Mouse (Mus musculus) G1E (cell line): ENCODE measurements around the gene Fgfr2. TPM values are rescaled to one million over a fixed set of nuclear protein-coding genes. Genes with fewer than 3 reads are reported as not detected.

Source experiments
- ATAC-seq: 2 replicates; pipeline ENCODE4 v1.8.0; 2016; ENCODE audit warnings: mild to moderate bottlenecking; ENCODE audit not compliant: insufficient number of reproducible peaks, poor library complexity, low FRiP score, severe bottlenecking; ENCODE audit errors: extremely low read depth
- DNase-seq: peaks from one replicate; pipeline ENCODE4 v3.0.0; 2012; ENCODE audit warnings: low spot score
- H3K27me3 ChIP-seq: 2 replicates; pipeline ENCODE4 v1.6.1; 2012; ENCODE audit warnings: mild to moderate bottlenecking, low read length, inconsistent platforms; ENCODE audit not compliant: insufficient read depth
- H3K36me3 ChIP-seq: replicated peaks from 2 replicates; pipeline ENCODE3; 2012; ENCODE audit warnings: mild to moderate bottlenecking, inconsistent platforms
- H3K4me1 ChIP-seq: 2 replicates; pipeline ENCODE4 v1.6.1; 2012; ENCODE audit warnings: low read depth, low read length, inconsistent platforms, mixed read lengths; ENCODE audit not compliant: insufficient read depth
- H3K4me3 ChIP-seq: 2 replicates; pipeline ENCODE4 v1.5.1; 2012; ENCODE audit warnings: low read depth, mild to moderate bottlenecking, inconsistent platforms, low read length, moderate library complexity, mixed read lengths
- H3K9me3 ChIP-seq: replicated peaks from 2 replicates; pipeline ENCODE4 v1.6.1; 2012; ENCODE audit warnings: inconsistent platforms
- CTCF ChIP-seq: IDR thresholded peaks from 2 replicates; pipeline ENCODE4 v1.5.1; 2012; ENCODE audit warnings: low read depth, low read length, inconsistent platforms, mixed read lengths
- GATA1 ChIP-seq: IDR thresholded peaks from 2 replicates; pipeline ENCODE4 v1.6.1; 2012; ENCODE audit warnings: borderline replicate concordance, low read length, inconsistent platforms, mixed read lengths
- GATA2 ChIP-seq: IDR thresholded peaks from 2 replicates; pipeline ENCODE4 v1.6.1; 2012; ENCODE audit warnings: low read depth, low read length, inconsistent platforms, borderline replicate concordance
- POLR2AphosphoS5 ChIP-seq: IDR thresholded peaks from 2 replicates; pipeline ENCODE4 v1.6.1; 2012; ENCODE audit warnings: low read depth, low read length, inconsistent platforms; ENCODE audit not compliant: insufficient replicate concordance
- TAL1 ChIP-seq: conservative IDR thresholded peaks from 2 replicates; pipeline ENCODE4 v1.6.1; 2012; ENCODE audit warnings: low read depth, low read length, inconsistent platforms, mixed read lengths
- polyA plus RNA-seq: library from polyadenylated mRNA; stranded (reverse); fragments of >175 nt; gene quantifications from 2 replicates; pipeline ENCODE4 v1.2.3, GENCODE M21; 2012
- total RNA-seq, 2 experiments: library from RNA; stranded (forward) in 1 of 2; stranded (reverse) in 1 of 2; fragments of 200-1000 nt in 1 of 2; fragments of >200 nt in 1 of 2; fragmentation: Nextera tagmentation in 1 of 2; gene quantifications; 2 replicates each; pipeline ENCODE4 v1.2.3; 2014 to 2017

The Fgfr2 gene
- total and polyA plus RNA-seq, 3 experiments = 0.22 TPM; not detected in 2

DNA sequence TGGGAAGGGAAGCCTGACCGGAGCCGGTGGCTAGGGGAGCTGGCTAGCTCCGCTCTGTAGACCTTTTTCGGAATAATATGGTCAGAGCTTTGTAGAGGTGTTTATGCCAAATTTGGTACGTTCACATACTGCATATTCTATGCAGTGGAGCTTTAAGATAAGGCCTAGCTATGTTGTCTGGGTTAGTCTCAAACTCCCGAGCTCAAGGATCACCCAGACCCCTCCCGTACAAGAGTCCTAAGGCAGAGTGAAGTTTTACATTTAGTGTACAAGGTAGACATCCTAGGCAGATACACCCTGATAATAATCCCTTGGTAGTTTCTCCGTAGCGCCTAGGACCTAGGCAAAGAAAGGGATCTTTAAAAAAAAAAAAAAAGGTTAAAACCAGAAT lies 1751.7 kb downstream of the Fgfr2 start:
- peak overlapping the region; percentile 91 for H3K4me3 ChIP-seq
- peaks cover 15% of the 10 kb centered on the region; the same call in 1 of the 2 replicates for H3K27me3 ChIP-seq
- TF ChIP-seq CTCF (no peak), GATA2 (no peak), POLR2AphosphoS5 (no peak), TAL1 (no peak), GATA1 (no peak)
- peaks cover 20% of the 10 kb centered on the region for H3K36me3 ChIP-seq
- H3K9me3 ChIP-seq = no peaks in the 10 kb centered on the region
- peak; percentile 16; the same call in 1 of the 2 replicates for ATAC-seq
- no peak for DNase-seq
- H3K4me1 ChIP-seq = peaks cover 23% of the 10 kb centered on the region

DNA sequence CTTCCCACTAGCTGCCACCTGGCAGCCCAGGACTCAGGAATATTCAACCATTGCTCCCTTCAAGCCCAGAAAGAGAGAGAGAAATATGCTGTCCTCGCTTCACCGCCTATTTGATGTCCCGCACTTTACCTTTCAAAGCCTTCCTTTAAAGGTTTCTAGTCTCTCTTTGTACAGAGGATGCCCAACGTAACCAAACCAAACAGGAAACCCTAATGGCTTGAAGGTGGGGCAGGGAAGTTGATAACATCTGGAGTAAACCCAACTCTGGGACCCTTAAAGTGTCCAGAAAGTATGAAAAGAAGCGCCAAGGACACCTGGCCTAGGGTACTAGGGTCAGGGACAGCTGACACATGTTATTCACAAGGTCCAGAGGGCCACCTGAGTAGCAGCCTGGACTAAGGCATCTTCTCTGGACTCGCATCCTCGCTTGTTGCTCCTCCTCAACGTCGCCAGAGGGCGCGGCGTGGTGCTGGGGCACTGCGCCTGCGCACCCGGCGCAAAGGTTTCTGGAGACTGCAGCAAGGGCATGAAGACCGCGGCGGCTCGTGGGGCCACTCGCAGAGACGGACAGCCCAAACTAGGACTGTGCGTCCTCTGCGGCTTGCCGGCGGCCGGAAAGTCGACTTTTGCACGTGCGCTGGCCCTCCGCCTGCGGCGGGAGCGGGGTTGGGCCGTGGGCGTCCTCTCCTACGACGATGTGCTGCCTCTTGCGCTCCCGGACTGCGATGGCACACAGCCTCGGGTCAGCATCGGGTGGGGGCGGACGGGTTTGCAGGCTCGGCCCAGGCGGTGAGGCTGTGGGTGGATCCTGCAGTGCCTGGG lies 1752.3 kb downstream of the Fgfr2 start, which contains the start of gene Pstk:
Gene Pstk (plus strand): TSS at position 494 of the 822 bp plus-strand sequence.
- no peak for TF ChIP-seq POLR2AphosphoS5
- no peak for TF ChIP-seq GATA2
- TF ChIP-seq CTCF = peak; percentile 69
- Histone ChIP-seq H3K4me1 (peaks cover 23% of the 10 kb centered on the region), H3K36me3 (peaks cover 20% of the 10 kb centered on the region), H3K4me3 (peak within 1 kb of the TSS; percentile 91), H3K9me3 (no peaks in the 10 kb centered on the region), H3K27me3 (peaks cover 15% of the 10 kb centered on the region; the same call in 1 of the 2 replicates)
- DNase-seq (peak; percentile 82), ATAC-seq (peak; percentile 80)

DNA sequence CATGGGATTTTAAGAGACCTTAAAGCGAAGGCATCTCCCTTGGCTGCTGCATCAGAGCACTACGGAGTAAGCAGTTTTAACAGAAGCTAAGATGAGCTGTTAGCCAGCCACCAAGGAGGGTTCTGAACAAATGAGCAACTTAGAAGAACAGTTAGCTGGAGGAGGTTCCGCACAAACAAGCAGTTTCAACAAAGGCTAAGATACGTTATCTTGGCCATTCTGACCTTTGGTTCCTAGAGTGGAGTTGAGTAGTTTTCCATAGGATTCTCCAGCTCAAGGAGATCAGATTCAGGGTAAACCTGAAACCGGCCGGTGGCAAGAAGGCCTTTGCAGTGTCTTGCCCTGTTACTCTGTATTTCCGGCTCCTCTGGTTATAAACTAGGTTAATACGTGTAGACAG lies 1759.0 kb downstream of the Fgfr2 start:
- H3K27me3 ChIP-seq = peaks cover 12% of the 10 kb centered on the region; the same call in 1 of the 2 replicates
- DNase-seq = no peak
- TF ChIP-seq TAL1 (no peak), GATA1 (no peak), GATA2 (no peak), CTCF (no peak), POLR2AphosphoS5 (no peak)
- H3K36me3 ChIP-seq = peaks cover 10% of the 10 kb centered on the region
- ATAC-seq = no peak
- H3K9me3 ChIP-seq = no peaks in the 10 kb centered on the region
- H3K4me3 ChIP-seq = no peak overlapping the region
- H3K4me1 ChIP-seq = peaks cover 15% of the 10 kb centered on the region

DNA sequence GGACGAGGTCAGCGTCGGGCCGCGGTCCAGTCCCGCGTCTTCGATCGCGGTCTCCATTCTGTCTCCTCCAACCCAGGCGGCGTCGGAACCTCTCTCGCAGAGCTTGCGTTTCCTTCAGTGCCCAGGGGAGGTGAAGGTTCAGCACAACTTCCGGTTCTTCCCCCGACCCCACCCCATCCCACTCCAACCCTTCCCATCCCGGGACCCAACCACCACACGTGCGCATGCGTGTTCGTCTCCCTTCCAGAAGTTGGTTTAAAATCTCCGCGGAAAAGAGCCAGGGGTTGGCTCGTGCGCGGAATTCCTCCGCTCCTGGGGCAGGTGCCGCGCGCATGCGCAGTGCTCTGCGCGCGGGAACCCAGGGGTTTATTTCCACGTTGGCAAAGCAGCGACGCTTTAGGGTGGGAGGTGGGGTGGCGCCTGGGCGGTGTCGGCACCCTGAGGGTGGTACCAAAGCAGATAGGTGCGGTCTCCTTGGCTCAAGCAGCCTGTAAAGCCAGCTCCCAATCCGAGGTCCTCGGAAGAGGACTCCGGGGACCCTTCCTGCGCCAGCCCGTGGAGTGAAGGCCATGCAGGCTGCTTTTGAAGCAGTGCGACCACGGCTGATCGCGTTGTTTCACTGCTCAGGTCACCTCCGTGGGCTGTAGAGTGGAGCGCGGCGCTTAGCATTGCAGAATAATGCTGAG lies 1760.4 kb downstream of the Fgfr2 start, which contains the start of gene 2310057M21Rik:
Gene 2310057M21Rik (minus strand): TSS at position 145 of the 686 bp plus-strand sequence.
- DNase-seq = peak; percentile 88
- no peak for TF ChIP-seq GATA2
- no peak for TF ChIP-seq TAL1
- TF ChIP-seq GATA1 = no peak
- TF ChIP-seq POLR2AphosphoS5 = no peak
- no peak for TF ChIP-seq CTCF
- Histone ChIP-seq H3K9me3 (no peaks in the 10 kb centered on the region), H3K36me3 (peaks cover 23% of the 10 kb centered on the region), H3K4me1 (peaks cover 15% of the 10 kb centered on the region), H3K27me3 (peaks cover 8% of the 10 kb centered on the region; the same call in 1 of the 2 replicates), H3K4me3 (peak within 1 kb of the TSS; percentile 97)
- ATAC-seq = peak; percentile 95

DNA sequence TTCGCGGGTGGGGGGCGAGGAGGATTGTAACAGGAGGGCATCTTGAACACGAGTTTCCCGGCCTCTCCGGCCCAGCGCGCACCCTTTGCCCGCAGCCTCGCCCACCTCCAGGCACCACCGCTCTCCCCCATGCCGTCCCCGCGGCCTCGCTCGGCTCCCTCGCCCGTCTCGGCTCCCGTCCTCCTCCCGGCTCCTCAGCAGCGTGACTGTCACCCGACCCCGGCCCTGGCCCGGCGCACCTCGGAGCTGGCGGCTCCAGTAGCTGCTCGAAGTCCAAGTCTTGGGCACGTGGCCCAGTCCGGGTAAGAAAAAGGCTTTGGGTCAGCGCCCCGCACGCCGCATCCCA lies 1760.9 kb downstream of the Fgfr2 start:
- ATAC-seq = no peak

DNA sequence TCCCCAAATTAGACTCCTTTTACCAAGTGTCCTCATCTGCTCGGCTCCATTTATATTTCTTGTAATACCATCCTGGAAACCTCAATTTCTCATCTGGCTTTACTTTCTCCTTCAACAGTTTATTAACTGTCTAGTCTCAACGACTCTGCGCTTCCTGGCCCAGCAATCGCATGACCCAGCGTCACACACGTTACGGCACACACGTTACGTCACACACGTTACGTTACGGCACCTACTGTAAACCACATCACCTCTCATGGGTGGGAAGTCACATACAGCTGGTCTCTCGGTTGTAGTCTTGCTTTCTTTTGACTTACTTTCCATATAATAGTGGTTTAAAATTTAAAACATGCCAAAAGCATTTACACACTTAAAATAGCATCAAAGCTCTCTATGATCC lies 1767.0 kb downstream of the Fgfr2 start:
- H3K36me3 ChIP-seq = peaks cover 74% of the 10 kb centered on the region
- no peak for DNase-seq
- H3K9me3 ChIP-seq = no peaks in the 10 kb centered on the region
- peaks cover 3% of the 10 kb centered on the region for H3K4me1 ChIP-seq
- ATAC-seq = no peak
- no peak for TF ChIP-seq CTCF
- TF ChIP-seq GATA1 = no peak
- TF ChIP-seq POLR2AphosphoS5 = no peak
- TF ChIP-seq TAL1 = no peak
- TF ChIP-seq GATA2 = no peak
- H3K27me3 ChIP-seq = no peaks in the 10 kb centered on the region
- no peak overlapping the region for H3K4me3 ChIP-seq

More for the DNA sequence above, 1760.9 kb downstream of the Fgfr2 start:
- Histone ChIP-seq H3K9me3 (no peaks in the 10 kb centered on the region), H3K4me3 (peak overlapping the region; percentile 97), H3K4me1 (peaks cover 15% of the 10 kb centered on the region), H3K27me3 (peaks cover 4% of the 10 kb centered on the region; the same call in 1 of the 2 replicates), H3K36me3 (peaks cover 28% of the 10 kb centered on the region)
- TF ChIP-seq CTCF = no peak
- no peak for TF ChIP-seq GATA2
- no peak for TF ChIP-seq TAL1
- TF ChIP-seq POLR2AphosphoS5 = no peak
- TF ChIP-seq GATA1 = no peak
- DNase-seq = peak; percentile 56
